ENCODE assay signal across 22 mouse cellular contexts in genomic region chr10:39666027-39666426, GRCm38 (mm10). TPM values are rescaled to one million over a fixed set of nuclear protein-coding genes. Genes with fewer than 3 reads are reported as not detected.
DNase-seq lines count a peak whose midpoint lies in the region; ATAC-seq and TF ChIP-seq lines count a peak whose summit lies in the region.
"Had no signal": no experiment of that assay in that cellular context is flagged by ENCODE, and none has a peak within 500 bp of the region (broad histone marks: within the 10 kb centered on the region; RNA-seq: fewer than 3 reads in every experiment).

No protein-coding gene starts in this region.

- H3K4me3 ChIP-seq in heart, postnatal 0 days (ENCODE audit: low read depth, low read length): no peak overlapping the region
- no peak overlapping the region for H3K4me3 ChIP-seq in embryonic facial prominence, embryonic 12.5 days
- no peak overlapping the region for H3K4me3 ChIP-seq in forebrain, embryonic 15.5 days
- H3K4me3 ChIP-seq: liver, embryonic 13.5 days; lung, embryonic 15.5 days had no signal

- no peak for ATAC-seq in heart, postnatal 0 days (ENCODE audit: insufficient read depth, low read depth)
- peak; percentile 66 for ATAC-seq in CD4-positive, CD25-positive, alpha-beta regulatory T cell, adult 4 months
- no peak for ATAC-seq in embryonic facial prominence, embryonic 12.5 days (ENCODE audit: insufficient number of reproducible peaks, insufficient read depth, low FRiP score, low TSS enrichment)
- ATAC-seq in forebrain, embryonic 15.5 days (replicated peaks): no peak
- ATAC-seq: Patski had no signal

- TF ChIP-seq CTCF in heart, postnatal 0 days (IDR thresholded peaks at IDR 0.05; ENCODE audit: low read depth): no peak

- no peaks in the 10 kb centered on the region for H3K36me3 ChIP-seq in heart, postnatal 0 days (replicated peaks; ENCODE audit: control insufficient read depth, insufficient read depth, low read length)
- H3K36me3 ChIP-seq in embryonic facial prominence, embryonic 12.5 days: no peaks in the 10 kb centered on the region
- H3K36me3 ChIP-seq in forebrain, embryonic 15.5 days: peaks cover 8% of the 10 kb centered on the region; the same call in 1 of the 2 replicates
- H3K36me3 ChIP-seq: liver, embryonic 13.5 days; lung, embryonic 15.5 days had no signal

- H3K4me1 ChIP-seq in heart, postnatal 0 days (ENCODE audit: control insufficient read depth, insufficient read depth): no peaks in the 10 kb centered on the region; the same call in 1 of the 2 replicates
- peaks cover 25% of the 10 kb centered on the region for H3K4me1 ChIP-seq in embryonic facial prominence, embryonic 12.5 days
- H3K4me1 ChIP-seq in forebrain, embryonic 15.5 days: peaks cover 10% of the 10 kb centered on the region
- H3K4me1 ChIP-seq: liver, embryonic 13.5 days had no signal

- H3K4me2 ChIP-seq in heart, postnatal 0 days (ENCODE audit: low read depth, low read length): no peak overlapping the region
- no peak overlapping the region for H3K4me2 ChIP-seq in embryonic facial prominence, embryonic 12.5 days (replicated peaks)
- H3K4me2 ChIP-seq in forebrain, embryonic 15.5 days (replicated peaks): no peak overlapping the region
- H3K4me2 ChIP-seq: liver, embryonic 13.5 days; lung, embryonic 15.5 days; midbrain, embryonic 11.5 days had no signal

- TF ChIP-seq EP300 in heart, postnatal 0 days (IDR thresholded peaks at IDR 0.05; ENCODE audit: low read depth): no peak

- 60% methylated on average over 3 of the region's 3 CpGs for WGBS in heart, postnatal 0 days
- WGBS in embryonic facial prominence, embryonic 12.5 days: 30% methylated on average over 3 of the region's 3 CpGs
- 68% methylated on average over 3 of the region's 3 CpGs for WGBS in forebrain, embryonic 15.5 days

- intact Hi-C loops in heart, postnatal 14 days (cut with DNase I): no loop called here

- H3K27me3 ChIP-seq in heart, postnatal 0 days (ENCODE audit: control insufficient read depth, insufficient read depth, low read length): no peaks in the 10 kb centered on the region
- H3K27me3 ChIP-seq in embryonic facial prominence, embryonic 12.5 days: no peaks in the 10 kb centered on the region
- H3K27me3 ChIP-seq in forebrain, embryonic 15.5 days: no peaks in the 10 kb centered on the region
- H3K27me3 ChIP-seq: liver, embryonic 13.5 days; lung, embryonic 15.5 days; Patski had no signal

- H3K27ac ChIP-seq in heart, postnatal 0 days (ENCODE audit: low read depth): peak overlapping the region; percentile 20; the same call in 1 of the 2 replicates
- 0 out of 2 replicates have a peak overlapping the region, but pooled peaks have one; percentile 41 for H3K27ac ChIP-seq in embryonic facial prominence, embryonic 12.5 days
- no peak overlapping the region for H3K27ac ChIP-seq in forebrain, embryonic 15.5 days (replicated peaks)
- H3K27ac ChIP-seq: liver, embryonic 13.5 days; lung, embryonic 15.5 days; macrophage had no signal

- no peak for DNase-seq in heart, postnatal 0 days (ENCODE audit: low spot score)
- DNase-seq in heart, postnatal 14 days: no peak
- peak; percentile 18 for DNase-seq in naive thymus-derived CD4-positive, alpha-beta T cell, adult 2 months (ENCODE audit: low read depth)
- DNase-seq in B cell, adult 2 months: no peak
- DNase-seq: adrenal gland, postnatal 10 days; cerebellum, adult 11 months; cerebellum, postnatal 14 days; gastrocnemius, postnatal 10 days; heart, adult 18-20 months; heart, postnatal 36 days; kidney, adult 8-10 months; kidney, postnatal 36 days; liver, embryonic 13.5 days; right cerebral cortex, postnatal 4 days; thymus, postnatal 25 days had no signal

- no peaks in the 10 kb centered on the region for H3K9me3 ChIP-seq in heart, postnatal 0 days (replicated peaks; ENCODE audit: control insufficient read depth, low read length)
- H3K9me3 ChIP-seq in embryonic facial prominence, embryonic 12.5 days: no peaks in the 10 kb centered on the region
- no peaks in the 10 kb centered on the region for H3K9me3 ChIP-seq in forebrain, embryonic 15.5 days
- H3K9me3 ChIP-seq: liver, embryonic 13.5 days; lung, embryonic 15.5 days had no signal

- no peak overlapping the region for H3K9ac ChIP-seq in heart, postnatal 0 days (replicated peaks; ENCODE audit: low read depth, low read length)
- no peak overlapping the region for H3K9ac ChIP-seq in embryonic facial prominence, embryonic 12.5 days
- no peak overlapping the region for H3K9ac ChIP-seq in forebrain, embryonic 15.5 days (replicated peaks)
- H3K9ac ChIP-seq: liver, embryonic 13.5 days; lung, embryonic 15.5 days had no signal

RNA-seq across cellular contexts. Expression of gene Traf3ip2, which starts 53.3 kb away (rescaled TPM):
- 6.4 and 9.9 TPM in 2 replicates for total RNA-seq in heart, postnatal 0 days (2014; rRNA removed; ENCODE audit: low replicate concordance)
- 6.3 and 6.4 TPM in 2 replicates for polyA plus RNA-seq in heart, postnatal 0 days (2015; fragmentation: Nextera tagmentation; extraction: Ambion mirVana)
- total RNA-seq in heart, postnatal 14 days (2021): 1 to 10 TPM; 5.3 to 6.8 TPM
- polyA plus RNA-seq in CD4-positive, CD25-positive, alpha-beta regulatory T cell, adult 4 months (2017; shearing (Covaris generic)): 10 to 100 TPM; 35.5 to 37.9 TPM
- polyA plus RNA-seq in embryonic facial prominence, embryonic 12.5 days (2016; fragmentation: Nextera tagmentation; extraction: Ambion mirVana): 11.4 and 12.4 TPM in 2 replicates
- polyA plus RNA-seq in forebrain, embryonic 15.5 days (2015; fragmentation: Nextera tagmentation; extraction: Ambion mirVana): 4.5 and 5.0 TPM in 2 replicates
